Mouse (Mus musculus) hindbrain, embryonic 16.5 days (tissue): ENCODE results near the gene Elk3. TPM values are rescaled to one million over a fixed set of nuclear protein-coding genes. Genes with fewer than 3 reads are reported as not detected.

Experiments used
- ATAC-seq: fragments of 200-750 bp; cut with Nextera tagmentation; 2 replicates; pipeline ENCODE4 v1.8.0; 2017; ENCODE audit warnings: moderate TSS enrichment, moderate library complexity
- H3K27ac ChIP-seq: fragments of 300-500 bp; sonication (generic); 2 replicates; pipeline ENCODE4 v1.5.1; 2014; ENCODE audit warnings: low read depth, mild to moderate bottlenecking, control low read depth, low read length, moderate library complexity
- H3K27me3 ChIP-seq: fragments of 300-500 bp; sonication (generic); replicated peaks from 2 replicates; pipeline ENCODE4 v1.6.1; 2014; ENCODE audit warnings: low read length; ENCODE audit not compliant: control insufficient read depth, insufficient read depth
- H3K36me3 ChIP-seq: fragments of 300-500 bp; sonication (generic); 2 replicates; pipeline ENCODE4 v1.6.1; 2014; ENCODE audit warnings: mild to moderate bottlenecking, low read length, moderate library complexity, mixed read lengths; ENCODE audit not compliant: control insufficient read depth, insufficient read depth
- H3K4me1 ChIP-seq: fragments of 300-500 bp; sonication (generic); 2 replicates; pipeline ENCODE4 v1.6.1; 2014; ENCODE audit warnings: low read depth, low read length; ENCODE audit not compliant: control insufficient read depth, insufficient read depth
- H3K4me2 ChIP-seq: fragments of 300-500 bp; sonication (generic); 2 replicates; pipeline ENCODE4 v1.6.1; 2014; ENCODE audit warnings: mild to moderate bottlenecking, low read length, control low read depth, moderate library complexity
- H3K4me3 ChIP-seq: fragments of 300-500 bp; sonication (generic); 2 replicates; pipeline ENCODE4 v1.5.1; 2014; ENCODE audit warnings: mild to moderate bottlenecking, low read length, control low read depth, moderate library complexity
- H3K9ac ChIP-seq: fragments of 300-500 bp; sonication (generic); 2 replicates; pipeline ENCODE4 v1.6.1; 2014; ENCODE audit warnings: low read depth, mild to moderate bottlenecking, control low read depth, low read length, moderate library complexity
- H3K9me3 ChIP-seq: fragments of 300-500 bp; sonication (generic); 2 replicates; pipeline ENCODE4 v1.6.1; 2014; ENCODE audit warnings: mild to moderate bottlenecking, low read length, moderate library complexity; ENCODE audit not compliant: control insufficient read depth
- WGBS: fragments of 180-500 bp; shearing (Covaris S2); extraction: QIAGEN DNeasy Blood & Tissue Kit; methylation state at CpG from one replicate; pipeline ENCODE4 v1.1.7; 2014; 5-methylcytosine and 5-hydroxymethylcytosine counted together
- polyA plus RNA-seq: library from polyadenylated mRNA; unstranded; fragments of >200 nt; fragmentation: Nextera tagmentation; extraction: Ambion mirVana; gene quantifications from 2 replicates; pipeline ENCODE4 v1.2.1, GENCODE M21; 2015

The Elk3 gene
- polyA plus RNA-seq, 1 experiment from 2014 or later = 4.1 TPM

DNA sequence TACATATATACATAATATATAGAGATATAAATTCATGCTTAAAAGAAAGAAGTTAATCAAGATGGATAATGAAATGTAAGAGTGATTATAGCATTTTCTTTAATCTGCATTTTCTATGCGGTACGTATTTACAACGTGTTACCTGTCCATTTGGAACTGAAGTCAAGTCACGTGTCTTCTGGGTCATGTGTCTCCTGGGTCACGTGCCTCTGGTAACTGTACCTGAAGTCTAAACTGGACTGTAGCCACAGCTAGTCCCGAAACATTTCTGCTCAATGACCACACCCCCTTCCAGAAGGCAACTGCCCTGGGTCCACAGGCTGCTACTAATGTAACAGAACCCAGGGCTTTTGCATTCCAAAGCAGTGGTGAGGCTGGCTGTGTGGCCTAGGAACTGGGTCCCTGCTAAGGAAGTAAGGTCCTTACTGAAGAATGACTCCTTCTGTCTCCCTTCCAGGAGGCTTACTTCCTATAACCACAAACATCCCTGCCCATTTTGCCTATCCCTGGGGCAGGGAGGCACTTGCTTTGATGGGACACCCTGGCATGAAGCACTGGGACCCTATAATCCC lies 40.0 kb downstream of the Elk3 start:
- no peak for ATAC-seq
- Histone ChIP-seq H3K4me1 (peaks cover 21% of the 10 kb centered on the region), H3K36me3 (no peaks in the 10 kb centered on the region), H3K9me3 (no peaks in the 10 kb centered on the region), H3K27me3 (no peaks in the 10 kb centered on the region), H3K27ac (no peak overlapping the region; the same call in 1 of the 2 replicates), H3K4me2 (no peak overlapping the region), H3K4me3 (no peak overlapping the region), H3K9ac (no peak overlapping the region)
- WGBS = 89% methylated on average over 6 of the region's 6 CpGs

DNA sequence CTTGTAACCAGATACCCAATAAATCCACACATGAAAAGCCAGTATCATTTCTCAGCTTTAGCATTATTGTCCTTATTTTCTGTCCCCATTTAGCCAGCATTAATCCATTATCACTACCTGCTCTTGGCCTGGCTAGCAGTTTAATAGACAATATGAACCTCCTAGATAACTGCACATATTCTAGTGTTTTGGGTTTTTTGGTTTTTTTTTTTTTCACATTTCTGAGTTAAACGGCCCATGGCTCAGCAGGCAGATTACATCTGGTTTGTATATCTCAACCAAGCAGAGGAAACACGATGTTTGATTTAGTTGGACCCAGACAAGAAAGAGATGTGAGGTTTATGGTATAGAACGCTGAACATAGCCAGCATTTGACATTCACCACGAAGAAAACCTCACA lies 41.2 kb downstream of the Elk3 start:
- no peaks in the 10 kb centered on the region for H3K27me3 ChIP-seq
- H3K4me3 ChIP-seq = no peak overlapping the region
- WGBS = 69% methylated on average over 4 of the region's 4 CpGs
- no peak overlapping the region for H3K4me2 ChIP-seq
- no peak overlapping the region for H3K9ac ChIP-seq
- peaks cover 12% of the 10 kb centered on the region for H3K4me1 ChIP-seq
- no peaks in the 10 kb centered on the region for H3K9me3 ChIP-seq
- no peak for ATAC-seq
- H3K36me3 ChIP-seq = no peaks in the 10 kb centered on the region
- no peak overlapping the region for H3K27ac ChIP-seq

DNA sequence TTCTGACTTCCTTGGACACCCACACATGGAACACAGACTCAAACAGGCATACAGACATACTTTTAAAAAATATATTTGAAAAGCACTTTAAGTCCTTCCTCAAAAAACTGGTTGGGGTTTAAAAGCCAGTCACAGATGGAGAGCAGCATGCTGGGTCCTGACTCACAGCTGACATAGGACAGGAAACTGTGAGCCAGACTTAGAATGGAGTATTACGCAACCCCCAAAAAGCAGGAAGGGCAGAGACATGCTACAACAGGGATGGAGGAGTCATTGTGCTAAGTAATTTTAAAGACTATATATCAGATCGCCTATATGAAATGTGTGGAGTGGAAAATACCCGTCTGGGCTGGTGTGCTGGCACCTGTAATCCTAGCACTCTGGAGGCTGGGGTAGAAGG lies 42.6 kb downstream of the Elk3 start:
- no peaks in the 10 kb centered on the region for H3K27me3 ChIP-seq
- no peak for ATAC-seq
- no peak overlapping the region for H3K27ac ChIP-seq
- no peak overlapping the region for H3K4me2 ChIP-seq
- no peak overlapping the region for H3K4me3 ChIP-seq
- H3K36me3 ChIP-seq = no peaks in the 10 kb centered on the region
- no peaks in the 10 kb centered on the region for H3K9me3 ChIP-seq
- H3K4me1 ChIP-seq = peaks cover 15% of the 10 kb centered on the region
- H3K9ac ChIP-seq = no peak overlapping the region
- WGBS = 92% methylated on average over 3 of the region's 3 CpGs

DNA sequence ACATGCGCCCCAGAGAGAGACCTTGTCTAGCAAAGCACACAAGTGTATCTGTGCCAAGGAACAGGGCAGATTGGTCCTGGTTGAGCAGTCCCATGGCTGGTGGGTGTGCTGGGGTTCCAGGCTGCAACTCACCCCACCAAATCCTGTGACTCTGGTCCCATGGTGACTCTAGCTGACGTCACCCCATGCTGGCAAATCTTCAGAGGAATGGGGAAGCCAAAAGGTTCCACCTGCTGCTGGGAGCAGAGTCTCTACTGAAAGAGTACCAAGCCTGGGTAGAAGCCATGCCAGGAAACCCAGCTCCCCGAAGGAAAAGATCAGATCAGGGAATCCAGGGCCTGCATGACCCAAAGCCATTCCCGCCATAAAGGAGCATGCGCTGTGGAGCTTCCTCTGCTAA lies 43.4 kb downstream of the Elk3 start:
- peaks cover 17% of the 10 kb centered on the region for H3K4me1 ChIP-seq
- WGBS = 85% methylated on average over 5 of the region's 5 CpGs
- no peak overlapping the region for H3K9ac ChIP-seq
- H3K27ac ChIP-seq = no peak overlapping the region
- no peaks in the 10 kb centered on the region for H3K9me3 ChIP-seq
- H3K36me3 ChIP-seq = no peaks in the 10 kb centered on the region
- no peak for ATAC-seq
- H3K4me3 ChIP-seq = no peak overlapping the region
- no peak overlapping the region for H3K4me2 ChIP-seq
- no peaks in the 10 kb centered on the region for H3K27me3 ChIP-seq

DNA sequence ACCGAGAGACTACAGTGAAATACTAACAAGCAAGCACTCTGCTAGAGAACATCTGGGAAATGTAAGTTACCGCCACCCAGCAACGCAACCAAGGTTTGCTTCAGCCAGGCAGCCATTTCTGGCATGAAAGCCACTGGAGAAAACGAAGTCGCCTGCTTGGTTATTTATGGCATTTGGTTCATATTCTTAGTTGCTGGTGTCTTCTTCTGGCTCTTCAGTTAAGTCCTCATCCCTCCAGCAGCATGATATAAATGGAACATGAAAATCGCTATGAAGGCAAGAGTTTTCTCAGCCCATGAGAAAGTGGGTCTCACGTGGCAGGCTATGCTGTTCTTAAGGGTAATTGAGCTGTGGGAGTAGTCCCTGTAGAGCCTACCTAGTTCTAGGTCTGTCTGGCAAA lies 44.4 kb downstream of the Elk3 start:
- WGBS = 92% methylated on average over 7 of the region's 7 CpGs
- no peak overlapping the region for H3K27ac ChIP-seq

DNA sequence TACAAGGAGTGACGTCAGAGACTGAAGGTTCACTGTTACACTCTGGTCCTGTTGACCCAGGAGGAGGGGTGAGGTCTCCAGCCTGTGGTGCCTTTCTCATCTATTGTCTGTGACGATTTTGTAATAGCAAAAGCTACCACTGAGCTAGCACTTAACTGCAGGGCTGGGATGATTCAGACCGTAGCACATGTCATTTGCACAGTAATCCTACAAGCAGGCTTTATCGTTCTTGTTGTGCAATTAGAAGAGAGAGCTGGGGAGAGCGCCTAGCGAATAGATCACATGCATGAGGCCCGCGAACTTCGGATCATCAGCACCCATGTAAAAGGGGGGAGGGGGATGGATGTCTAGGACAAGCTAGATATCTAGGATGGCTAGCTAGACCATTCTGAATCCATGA lies 45.1 kb downstream of the Elk3 start:
- no peak overlapping the region for H3K27ac ChIP-seq
- WGBS = 82% methylated on average over 9 of the region's 9 CpGs
- peaks cover 32% of the 10 kb centered on the region for H3K4me1 ChIP-seq
- H3K27me3 ChIP-seq = no peaks in the 10 kb centered on the region
- ATAC-seq = no peak
- H3K4me2 ChIP-seq = no peak overlapping the region
- H3K9ac ChIP-seq = no peak overlapping the region
- no peaks in the 10 kb centered on the region for H3K36me3 ChIP-seq
- no peaks in the 10 kb centered on the region for H3K9me3 ChIP-seq
- no peak overlapping the region for H3K4me3 ChIP-seq

More for the DNA sequence above, 44.4 kb downstream of the Elk3 start:
- Histone ChIP-seq H3K4me2 (no peak overlapping the region), H3K9me3 (no peaks in the 10 kb centered on the region), H3K9ac (no peak overlapping the region), H3K4me1 (peaks cover 25% of the 10 kb centered on the region), H3K36me3 (no peaks in the 10 kb centered on the region), H3K4me3 (no peak overlapping the region), H3K27me3 (no peaks in the 10 kb centered on the region)
- no peak for ATAC-seq

DNA sequence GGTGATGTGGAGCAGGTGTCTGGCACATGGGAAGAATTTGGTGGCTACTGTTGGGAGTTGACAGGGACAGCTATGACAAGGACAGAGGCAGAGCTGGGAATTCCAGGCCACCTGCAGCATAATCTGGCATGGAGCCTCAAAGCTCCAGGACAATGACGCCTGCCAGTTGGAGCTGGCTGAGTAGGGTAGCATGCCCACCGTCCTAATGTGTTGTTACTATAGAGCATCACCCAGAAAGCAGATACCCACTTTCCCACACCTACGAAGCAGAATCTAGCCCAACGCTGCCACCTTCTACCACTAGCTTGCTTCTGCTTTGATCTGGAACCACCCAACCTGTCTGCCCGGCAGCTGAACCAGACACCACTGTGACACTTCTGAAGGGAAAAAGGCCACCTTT lies 46.9 kb downstream of the Elk3 start:
- H3K4me3 ChIP-seq = no peak overlapping the region
- no peak overlapping the region for H3K4me2 ChIP-seq
- H3K27ac ChIP-seq = peak overlapping the region; percentile 52
- H3K4me1 ChIP-seq = peaks cover 33% of the 10 kb centered on the region
- no peak for ATAC-seq
- no peaks in the 10 kb centered on the region for H3K36me3 ChIP-seq
- no peaks in the 10 kb centered on the region for H3K27me3 ChIP-seq
- no peak overlapping the region for H3K9ac ChIP-seq
- no peaks in the 10 kb centered on the region for H3K9me3 ChIP-seq
- 52% methylated on average over 5 of the region's 5 CpGs for WGBS

DNA sequence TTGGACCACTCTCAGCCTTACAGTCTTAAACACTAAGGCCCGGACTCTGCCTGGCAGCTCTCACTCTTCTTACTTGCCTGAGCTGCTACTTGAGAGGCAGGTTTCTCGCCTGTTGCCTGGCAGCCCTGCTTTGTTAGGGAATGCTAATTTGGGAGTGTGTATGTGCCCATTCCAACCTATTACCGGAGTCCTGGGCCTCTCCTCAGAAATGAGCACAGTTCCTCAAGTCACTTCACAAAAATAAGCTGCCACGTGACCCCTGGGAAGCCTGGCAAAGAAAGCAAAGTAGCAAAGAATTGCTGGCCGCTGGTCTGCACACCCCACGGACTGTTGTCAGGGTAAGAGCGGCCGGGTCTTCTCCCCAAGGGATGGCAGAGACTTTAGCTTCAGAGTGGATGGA lies 47.5 kb downstream of the Elk3 start:
- 31% methylated on average over 8 of the region's 8 CpGs for WGBS
- Histone ChIP-seq H3K27me3 (no peaks in the 10 kb centered on the region), H3K27ac (peak overlapping the region; percentile 41), H3K4me2 (no peak overlapping the region), H3K9me3 (no peaks in the 10 kb centered on the region), H3K4me3 (no peak overlapping the region), H3K36me3 (no peaks in the 10 kb centered on the region), H3K9ac (no peak overlapping the region), H3K4me1 (peaks cover 33% of the 10 kb centered on the region)
- peak; percentile 59 for ATAC-seq

DNA sequence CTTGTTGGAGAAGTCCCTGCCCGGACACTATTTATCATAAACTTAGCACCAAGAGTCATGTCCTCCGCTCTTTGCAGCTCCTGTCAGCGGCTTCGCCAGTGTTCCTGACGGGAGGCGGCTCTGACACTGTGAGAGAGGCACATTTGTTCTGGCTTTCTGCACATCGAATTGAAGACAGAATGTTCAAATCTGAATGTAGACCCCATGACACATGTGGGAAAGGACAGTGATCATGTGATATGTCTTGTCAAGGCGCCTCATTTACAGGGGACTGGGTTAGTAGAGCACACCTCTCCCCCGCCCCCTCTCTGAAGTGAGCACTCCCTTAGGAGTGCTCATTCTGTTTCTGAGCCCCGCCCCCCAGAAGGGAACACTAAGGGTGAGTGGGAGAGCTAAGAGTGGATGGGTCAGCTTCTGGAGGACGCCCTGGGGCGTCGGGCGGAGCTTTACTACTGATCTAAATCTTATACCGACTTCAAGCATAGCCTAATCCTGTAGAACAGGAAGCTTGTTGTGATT lies 48.9 kb downstream of the Elk3 start:
- Histone ChIP-seq H3K4me3 (peak overlapping the region; percentile 8; the same call in 1 of the 2 replicates), H3K27ac (peak overlapping the region; percentile 74), H3K4me1 (peaks cover 33% of the 10 kb centered on the region), H3K4me2 (peak overlapping the region; percentile 44), H3K9ac (no peak overlapping the region; the same call in 1 of the 2 replicates), H3K9me3 (no peaks in the 10 kb centered on the region), H3K27me3 (no peaks in the 10 kb centered on the region), H3K36me3 (no peaks in the 10 kb centered on the region)
- ATAC-seq = peak; percentile 46
- WGBS = 14% methylated on average over 15 of the region's 15 CpGs
